Mouse (Mus musculus) left cerebral cortex, adult 11 months (tissue): ENCODE results near the gene Cfap43.

ENCODE experiments used
- DNase-seq: peaks from one replicate; pipeline ENCODE4 v3.0.0; 2022; ENCODE audit warnings: low spot score

Cfap43 gene

DNA sequence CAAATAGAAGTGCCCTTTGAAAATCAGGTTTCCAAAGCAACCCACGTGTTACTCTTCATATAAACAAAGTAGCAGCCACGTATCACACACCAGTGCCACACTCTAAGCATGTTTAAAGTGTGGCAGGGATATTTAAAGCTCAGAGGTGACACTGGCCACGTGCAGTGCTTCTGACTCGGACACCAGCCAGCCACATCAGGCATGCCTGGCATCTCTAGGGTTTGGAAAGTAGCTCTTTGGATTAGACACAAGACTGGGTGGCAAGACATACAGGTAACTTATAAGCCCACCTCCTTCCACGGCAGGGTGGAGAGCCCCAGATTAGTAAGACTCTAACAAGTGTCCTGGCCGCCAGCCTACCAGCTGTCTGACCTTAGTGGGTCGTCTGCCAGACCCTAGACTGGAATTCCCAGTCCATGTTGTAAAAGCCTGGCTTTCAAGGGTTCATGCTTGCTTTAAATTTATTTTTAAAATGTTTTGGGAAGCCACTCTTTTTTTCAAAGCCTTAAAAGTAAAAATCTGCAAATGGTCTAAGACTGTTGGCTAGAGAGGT is 33.8 kb downstream of the Cfap43 start:
- no peak for DNase-seq

DNA sequence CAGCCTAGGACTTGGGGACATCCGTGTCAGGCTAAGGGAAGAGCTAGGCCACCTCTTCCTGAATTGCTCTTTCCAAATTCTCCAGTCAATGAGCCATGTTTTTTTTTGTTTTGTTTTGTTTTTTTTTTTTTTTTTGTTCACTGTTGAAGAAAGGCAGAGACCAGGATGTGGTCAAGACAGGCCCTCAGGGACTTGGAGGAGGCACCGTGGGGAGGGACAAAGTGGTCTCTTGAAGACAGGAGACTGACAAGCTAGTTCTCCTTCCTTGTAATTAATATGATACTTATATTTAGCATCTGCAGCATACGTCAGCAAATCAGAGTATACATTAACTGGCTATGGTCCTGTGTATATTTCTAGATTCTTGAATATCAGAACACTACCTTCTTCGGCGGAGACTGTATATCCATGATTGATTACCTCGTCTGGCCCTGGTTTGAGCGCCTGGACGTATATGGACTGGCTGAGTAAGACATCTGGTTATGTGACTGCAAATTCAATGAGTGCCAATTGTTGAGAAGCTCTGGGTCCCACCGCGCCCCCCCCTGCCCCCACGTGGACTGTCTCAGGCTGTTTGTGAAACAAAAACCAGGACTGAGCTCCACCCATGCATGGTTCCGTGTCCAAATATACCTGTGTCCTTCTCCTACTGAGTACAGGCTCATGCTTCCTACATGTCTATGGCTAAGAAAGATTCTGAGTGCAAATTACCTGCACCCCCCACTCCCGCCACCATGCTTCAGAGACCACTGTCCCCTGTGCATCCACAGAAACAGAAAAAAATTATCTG is 34.6 kb downstream of the Cfap43 start:
- no peak for DNase-seq

DNA sequence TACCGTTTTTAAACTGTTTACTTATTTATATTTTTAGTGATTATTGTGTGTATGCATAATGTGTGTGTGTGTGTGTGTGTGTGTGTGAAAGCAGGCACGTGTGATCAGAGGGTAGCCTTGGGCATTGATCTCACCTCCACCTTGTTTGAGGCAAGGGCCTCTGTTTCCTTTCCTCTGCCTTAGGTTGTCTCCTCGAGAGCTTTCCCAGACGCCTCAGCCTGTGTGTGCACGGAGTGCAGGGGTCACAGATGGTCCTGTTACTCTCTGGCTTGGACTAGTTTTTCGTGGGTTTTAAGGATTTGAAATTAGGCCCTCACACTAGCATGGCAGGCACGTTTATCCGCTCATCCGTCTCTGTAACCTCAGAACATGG is 36.2 kb downstream of the Cfap43 start:
- DNase-seq = no peak

- DNase-seq = peak; percentile 40
Measured at GRCm38 (mm10) chr19:47882151-47882881, 36.8 kb downstream of the Cfap43 start.

GRCm38 (mm10) chr19:47881538-47881937 is 37.5 kb downstream of the Cfap43 start:
- no peak for DNase-seq

- DNase-seq = no peak
Measured at GRCm38 (mm10) chr19:47876252-47876651, 42.8 kb downstream of the Cfap43 start.

- no peak for DNase-seq
Measured at GRCm38 (mm10) chr19:47871515-47871914, 47.6 kb downstream of the Cfap43 start.

DNA sequence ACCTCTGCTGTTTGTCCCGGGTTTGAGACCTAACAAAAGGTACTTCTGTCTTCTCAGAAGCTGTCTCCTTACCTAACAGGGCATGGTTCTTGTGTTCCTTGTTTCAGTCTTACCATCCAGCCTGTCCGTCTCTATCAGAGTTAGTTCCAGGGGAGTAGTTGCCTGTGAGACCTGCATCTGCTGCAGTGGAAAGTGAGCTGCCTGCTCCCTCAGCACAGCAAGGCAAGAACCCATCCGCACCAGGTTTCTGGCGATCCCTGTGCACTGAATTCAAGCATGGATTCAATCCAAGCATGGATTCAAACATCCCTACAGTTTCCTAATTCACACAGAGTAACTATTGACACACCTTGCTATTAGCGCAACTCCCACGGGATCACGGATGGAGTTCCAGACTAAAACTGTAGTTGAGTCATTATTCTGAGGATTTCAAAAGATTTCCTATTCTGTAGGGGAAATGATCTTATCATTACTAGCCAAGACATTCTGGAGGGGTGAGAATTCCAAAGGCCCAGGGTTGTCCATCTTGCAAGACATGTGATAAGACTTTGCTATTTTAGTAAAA is 48.9 kb downstream of the Cfap43 start:
- no peak for DNase-seq

DNA sequence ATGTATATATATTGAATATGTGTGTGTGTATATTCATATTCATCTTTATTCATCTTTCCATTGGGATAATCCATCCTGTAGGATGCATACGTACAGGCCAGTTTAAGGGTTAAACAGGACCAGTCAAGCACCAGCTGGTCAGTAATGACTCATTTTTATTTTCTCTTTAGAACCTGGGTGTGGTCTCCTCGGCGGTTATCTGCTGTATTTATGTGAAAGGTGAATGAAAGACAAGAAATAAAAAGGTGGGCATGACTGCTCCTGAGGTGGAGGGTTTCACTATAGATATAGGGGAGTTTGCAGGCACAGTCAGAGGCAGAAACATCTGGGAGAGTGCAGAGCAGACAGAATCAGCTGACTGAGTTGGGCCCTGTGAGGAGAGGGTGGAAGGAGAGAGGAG is 49.6 kb downstream of the Cfap43 start:
- DNase-seq = no peak

- no peak for DNase-seq
Measured at GRCm38 (mm10) chr19:47868951-47869350, 50.1 kb downstream of the Cfap43 start.

- no peak for DNase-seq
Measured at GRCm38 (mm10) chr19:47867628-47868175, 51.4 kb downstream of the Cfap43 start.

- DNase-seq = peak; percentile 91
Measured at GRCm38 (mm10) chr19:47865353-47865947, 53.6 kb downstream of the Cfap43 start, which contains the start of gene Gsto2. Gene Gsto2, plus strand, starts transcription at chr19:47865534.

DNA sequence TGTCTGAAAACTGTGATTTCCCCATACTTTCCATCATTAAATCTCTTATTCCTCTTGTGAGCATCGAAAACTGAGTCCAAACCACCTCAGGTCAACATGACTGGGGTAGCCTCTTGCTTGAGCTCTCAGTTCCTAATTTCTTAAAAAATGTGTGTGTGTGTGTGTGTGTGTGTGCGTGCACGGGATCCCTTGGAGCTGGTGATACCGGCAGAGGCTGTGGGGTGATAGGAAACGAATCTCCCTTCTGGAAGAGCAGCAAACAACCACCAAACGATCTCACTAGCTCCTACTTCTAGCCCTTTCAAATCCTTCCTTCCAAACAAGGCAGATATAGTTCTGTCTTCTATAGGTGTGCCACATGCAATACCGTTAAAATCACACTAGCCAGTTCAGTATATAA is 54.4 kb downstream of the Cfap43 start:
- DNase-seq = no peak

- DNase-seq = no peak
Measured at GRCm38 (mm10) chr19:47864051-47864450, 55.0 kb downstream of the Cfap43 start.

- no peak for DNase-seq
Measured at GRCm38 (mm10) chr19:47862581-47862980, 56.5 kb downstream of the Cfap43 start.

DNA sequence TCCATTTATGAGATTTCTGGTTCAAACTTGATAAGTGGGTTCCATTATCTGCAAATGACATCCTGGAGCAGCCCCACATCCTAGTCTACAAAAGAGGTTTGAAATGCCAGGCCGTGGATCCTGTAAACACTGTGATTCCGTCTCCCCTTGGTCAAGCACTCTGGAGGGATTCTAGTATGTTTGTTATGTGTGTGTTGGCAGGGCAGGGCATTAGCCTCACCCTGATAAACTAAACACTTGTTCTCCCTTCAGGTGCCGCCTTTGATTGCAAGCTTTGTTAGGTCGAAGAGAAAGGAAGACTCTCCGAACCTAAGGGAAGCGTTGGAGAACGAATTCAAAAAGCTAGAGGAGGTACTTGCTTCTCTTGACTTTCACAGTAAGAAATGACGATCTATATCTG is 59.9 kb downstream of the Cfap43 start:
- no peak for DNase-seq

GRCm38 (mm10) chr19:47857957-47858942 is 60.8 kb downstream of the Cfap43 start:
- DNase-seq = no peak

DNA sequence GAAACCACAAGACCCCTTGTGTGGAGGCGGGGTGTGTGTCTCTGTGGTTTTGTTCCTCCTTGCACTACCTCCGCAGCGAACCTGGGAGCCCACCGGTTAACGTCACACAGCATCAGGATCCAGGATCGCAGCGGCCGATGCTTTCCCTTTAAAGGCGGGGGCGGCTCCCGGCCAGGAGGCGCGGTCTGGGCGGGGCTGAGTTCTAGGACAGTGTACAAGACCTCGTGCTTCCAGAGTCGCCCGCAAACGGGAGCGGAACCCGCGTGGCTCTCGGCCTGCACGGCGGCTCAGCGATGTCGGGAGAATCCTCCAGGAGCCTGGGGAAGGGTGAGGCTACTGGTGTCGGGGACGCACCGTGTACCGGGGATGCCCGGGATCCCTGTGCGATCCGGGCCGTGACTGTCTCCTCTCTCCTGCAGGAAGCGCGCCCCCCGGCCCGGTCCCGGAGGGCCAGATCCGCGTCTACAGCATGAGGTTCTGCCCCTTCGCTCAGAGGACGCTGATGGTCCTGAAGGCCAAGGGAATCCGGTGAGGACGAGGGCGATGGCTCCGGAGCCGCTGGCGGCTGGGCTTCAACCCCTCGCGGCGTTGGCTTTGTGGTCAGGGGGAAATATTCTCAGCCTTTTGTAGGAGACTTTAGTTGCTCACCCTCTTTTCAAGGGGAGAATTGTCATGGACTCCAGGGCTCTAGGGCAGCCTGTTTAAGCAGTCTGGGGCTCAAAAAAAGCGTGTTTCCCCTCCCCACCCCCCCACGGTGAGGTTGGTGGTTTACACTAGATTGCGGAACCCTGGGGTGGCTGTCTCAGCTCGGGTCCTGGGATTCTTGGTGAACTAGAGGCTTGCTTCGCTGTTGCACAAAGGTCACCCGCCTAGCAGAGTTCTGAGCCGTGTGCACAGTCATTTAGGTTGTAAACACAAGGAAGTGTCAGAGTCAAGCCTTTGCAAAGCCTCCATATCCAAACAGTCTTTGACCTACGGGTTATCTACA is 64.0 kb downstream of the Cfap43 start, which contains the start of gene Gsto1:
Gsto1 (plus strand) TSS at position 175 of the 988 bp plus-strand sequence.
- DNase-seq = peak; percentile 77
